Mouse (Mus musculus): ENCODE data around the gene Eef1a2. TPM values are rescaled to one million over a fixed set of nuclear protein-coding genes. Genes with fewer than 3 reads are reported as not detected.

Eef1a2 gene
- polyA plus RNA-seq, 1 experiment from 2014 or later = 24.7 TPM

- Histone ChIP-seq H3K4me2 (ENCODE audit: low read length) (no peak overlapping the region), H3K27me3 (ENCODE audit: control insufficient read depth, insufficient read depth, low read length) (no peaks in the 10 kb centered on the region), H3K36me3 (ENCODE audit: control insufficient read depth, insufficient read depth, low read length) (no peaks in the 10 kb centered on the region), H3K4me1 (ENCODE audit: control insufficient read depth in 2 of 2, insufficient read depth in 2 of 2, low read length in 2 of 2) (no peaks in the 10 kb centered on the region), H3K4me3 (ENCODE audit: control insufficient read depth in 1 of 2, insufficient read depth in 1 of 2, low read depth in 1 of 2, low read length in 2 of 2) (no peak overlapping the region), H3K27ac (replicated peaks in 1 of 2; ENCODE audit: control insufficient read depth in 1 of 2, insufficient read depth in 1 of 2, low read depth in 2 of 2, low read length in 2 of 2) (no peak overlapping the region), H3K9ac (ENCODE audit: low read length) (no peak overlapping the region), H3K9me3 (ENCODE audit: control insufficient read depth, low read length) (no peaks in the 10 kb centered on the region)
- 56% methylated on average over 6 of the region's 6 CpGs for whole genome bisulfite sequencing
- no peak for ATAC-seq (ENCODE audit: insufficient number of reproducible peaks, insufficient read depth, low FRiP score, low read depth)
Measured at GRCm38 (mm10) chr2:181180898-181181297, 24.1 kb upstream of the Eef1a2 start.

DNA sequence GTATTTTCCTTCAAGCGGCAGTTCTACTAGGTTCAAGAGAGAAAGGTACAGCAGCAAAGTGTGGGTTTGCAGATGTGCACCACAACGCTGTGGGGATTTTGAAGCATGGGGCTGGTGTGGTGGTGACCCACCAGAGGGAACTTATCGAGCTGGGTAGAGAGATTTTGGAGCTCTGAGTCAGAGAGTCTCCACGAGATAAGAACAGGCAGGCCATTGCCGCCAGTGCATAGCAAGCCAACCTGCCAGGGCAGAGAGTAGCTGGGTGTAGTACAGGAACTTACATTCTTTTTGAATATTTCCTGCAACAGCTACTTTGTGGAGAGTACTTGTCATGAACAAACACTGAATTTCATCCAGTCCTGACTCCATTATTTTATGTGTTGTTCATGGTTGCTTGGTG is 21.7 kb upstream of the Eef1a2 start:
- H3K9ac ChIP-seq (ENCODE audit: low read length) = no peak overlapping the region
- no peaks in the 10 kb centered on the region for H3K36me3 ChIP-seq (ENCODE audit: control insufficient read depth, insufficient read depth, low read length)
- H3K27ac ChIP-seq (replicated peaks in 1 of 2; ENCODE audit: control insufficient read depth in 1 of 2, insufficient read depth in 1 of 2, low read depth in 2 of 2, low read length in 2 of 2) = no peak overlapping the region
- H3K9me3 ChIP-seq (ENCODE audit: control insufficient read depth, low read length) = no peaks in the 10 kb centered on the region
- H3K4me2 ChIP-seq (ENCODE audit: low read length) = no peak overlapping the region
- no peak overlapping the region for H3K4me3 ChIP-seq (ENCODE audit: control insufficient read depth in 1 of 2, insufficient read depth in 1 of 2, low read depth in 1 of 2, low read length in 2 of 2)
- WGBS = 48% methylated on average over 5 of the region's 5 CpGs
- ATAC-seq (ENCODE audit: insufficient number of reproducible peaks, insufficient read depth, low FRiP score, low read depth) = no peak
- H3K27me3 ChIP-seq (ENCODE audit: control insufficient read depth, insufficient read depth, low read length) = no peaks in the 10 kb centered on the region
- H3K4me1 ChIP-seq (ENCODE audit: control insufficient read depth in 2 of 2, insufficient read depth in 2 of 2, low read length in 2 of 2) = no peaks in the 10 kb centered on the region

DNA sequence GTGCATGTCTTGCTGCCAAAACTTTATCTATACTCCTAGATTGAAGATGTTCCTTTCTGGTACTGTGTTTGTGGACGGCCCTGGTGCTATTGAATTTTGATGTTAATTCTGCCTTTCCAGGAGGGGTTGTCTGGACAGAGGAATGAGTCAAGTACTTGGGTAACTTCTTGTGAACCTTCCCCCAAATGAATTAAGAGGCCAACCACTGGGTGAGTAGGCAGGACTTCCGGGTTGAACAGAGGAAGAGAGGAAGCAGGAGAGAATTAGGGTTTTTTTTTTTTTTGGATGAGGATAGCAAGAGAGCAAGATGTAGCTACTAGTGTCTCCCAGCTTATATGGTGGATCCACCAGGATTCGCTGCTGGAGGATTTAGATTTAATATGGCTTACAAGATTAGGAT is 21.2 kb upstream of the Eef1a2 start:
- Histone ChIP-seq H3K36me3 (ENCODE audit: control insufficient read depth, insufficient read depth, low read length) (no peaks in the 10 kb centered on the region), H3K4me1 (ENCODE audit: control insufficient read depth in 2 of 2, insufficient read depth in 2 of 2, low read length in 2 of 2) (no peaks in the 10 kb centered on the region), H3K9me3 (ENCODE audit: control insufficient read depth, low read length) (no peaks in the 10 kb centered on the region), H3K9ac (ENCODE audit: low read length) (no peak overlapping the region), H3K4me3 (ENCODE audit: control insufficient read depth in 1 of 2, insufficient read depth in 1 of 2, low read depth in 1 of 2, low read length in 2 of 2) (no peak overlapping the region), H3K27ac (replicated peaks in 1 of 2; ENCODE audit: control insufficient read depth in 1 of 2, insufficient read depth in 1 of 2, low read depth in 2 of 2, low read length in 2 of 2) (no peak overlapping the region), H3K27me3 (ENCODE audit: control insufficient read depth, insufficient read depth, low read length) (no peaks in the 10 kb centered on the region), H3K4me2 (ENCODE audit: low read length) (no peak overlapping the region)
- WGBS = 65% methylated on average over 3 of the region's 3 CpGs
- no peak for ATAC-seq (ENCODE audit: insufficient number of reproducible peaks, insufficient read depth, low FRiP score, low read depth)

- WGBS = 82% methylated on average over 3 of the region's 3 CpGs
- no peak overlapping the region for H3K4me3 ChIP-seq (ENCODE audit: control insufficient read depth in 1 of 2, insufficient read depth in 1 of 2, low read depth in 1 of 2, low read length in 2 of 2)
- no peak for ATAC-seq (ENCODE audit: insufficient number of reproducible peaks, insufficient read depth, low FRiP score, low read depth)
Measured at GRCm38 (mm10) chr2:181174646-181175045, 17.8 kb upstream of the Eef1a2 start.

DNA sequence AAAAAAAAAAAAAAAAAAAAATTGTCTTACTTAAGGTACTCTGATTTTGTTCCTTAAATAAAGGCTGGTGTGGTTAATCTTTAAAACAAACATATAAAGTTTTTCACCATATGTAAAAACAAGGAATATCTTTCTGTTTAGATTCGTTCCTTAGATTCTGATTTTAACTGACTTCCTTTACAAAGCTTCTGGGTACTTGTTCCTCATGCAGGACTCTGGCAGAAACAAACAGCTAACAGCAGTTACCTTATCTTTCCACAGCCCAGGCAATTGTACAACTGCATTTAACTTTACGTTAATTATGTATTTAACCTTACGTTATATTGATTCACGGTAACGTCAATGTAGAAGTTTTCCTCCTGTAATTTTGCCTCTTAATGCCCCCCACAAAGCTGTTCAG is 9.7 kb upstream of the Eef1a2 start:
- Histone ChIP-seq H3K4me3 (ENCODE audit: control insufficient read depth in 1 of 2, insufficient read depth in 1 of 2, low read depth in 1 of 2, low read length in 2 of 2) (no peak overlapping the region), H3K36me3 (ENCODE audit: control insufficient read depth, insufficient read depth, low read length) (no peaks in the 10 kb centered on the region), H3K9ac (ENCODE audit: low read length) (no peak overlapping the region), H3K4me1 (ENCODE audit: control insufficient read depth in 2 of 2, insufficient read depth in 2 of 2, low read length in 2 of 2) (no peaks in the 10 kb centered on the region), H3K27ac (replicated peaks in 1 of 2; ENCODE audit: control insufficient read depth in 1 of 2, insufficient read depth in 1 of 2, low read depth in 2 of 2, low read length in 2 of 2) (no peak overlapping the region), H3K4me2 (ENCODE audit: low read length) (no peak overlapping the region), H3K27me3 (ENCODE audit: control insufficient read depth, insufficient read depth, low read length) (0 out of 2 replicates have a peak, but pooled peaks cover 8% of the 10 kb centered on the region), H3K9me3 (ENCODE audit: control insufficient read depth, low read length) (no peaks in the 10 kb centered on the region)
- WGBS = 77% methylated on average over 5 of the region's 5 CpGs
- no peak for ATAC-seq (ENCODE audit: insufficient number of reproducible peaks, insufficient read depth, low FRiP score, low read depth)

More at GRCm38 (mm10) chr2:181174646-181175045, 17.8 kb upstream of the Eef1a2 start:
- Histone ChIP-seq H3K4me2 (ENCODE audit: low read length) (no peak overlapping the region), H3K27me3 (ENCODE audit: control insufficient read depth, insufficient read depth, low read length) (no peaks in the 10 kb centered on the region), H3K9ac (ENCODE audit: low read length) (no peak overlapping the region), H3K27ac (replicated peaks in 1 of 2; ENCODE audit: control insufficient read depth in 1 of 2, insufficient read depth in 1 of 2, low read depth in 2 of 2, low read length in 2 of 2) (no peak overlapping the region), H3K4me1 (ENCODE audit: control insufficient read depth in 2 of 2, insufficient read depth in 2 of 2, low read length in 2 of 2) (no peaks in the 10 kb centered on the region), H3K9me3 (ENCODE audit: control insufficient read depth, low read length) (no peaks in the 10 kb centered on the region), H3K36me3 (ENCODE audit: control insufficient read depth, insufficient read depth, low read length) (no peaks in the 10 kb centered on the region)

- H3K36me3 ChIP-seq (ENCODE audit: control insufficient read depth, insufficient read depth, low read length) = no peaks in the 10 kb centered on the region
- no peak overlapping the region for H3K27ac ChIP-seq (replicated peaks in 1 of 2; ENCODE audit: control insufficient read depth in 1 of 2, insufficient read depth in 1 of 2, low read depth in 2 of 2, low read length in 2 of 2)
- peaks cover 17% of the 10 kb centered on the region for H3K27me3 ChIP-seq (ENCODE audit: control insufficient read depth, insufficient read depth, low read length)
- no peak for ATAC-seq (ENCODE audit: insufficient number of reproducible peaks, insufficient read depth, low FRiP score, low read depth)
- H3K4me3 ChIP-seq (ENCODE audit: control insufficient read depth in 1 of 2, insufficient read depth in 1 of 2, low read depth in 1 of 2, low read length in 2 of 2) = no peak overlapping the region
- no peak overlapping the region for H3K9ac ChIP-seq (ENCODE audit: low read length)
- no peaks in the 10 kb centered on the region for H3K9me3 ChIP-seq (ENCODE audit: control insufficient read depth, low read length)
- peaks cover 30 to 31% of the 10 kb centered on the region in 2 experiments for H3K4me1 ChIP-seq (ENCODE audit: control insufficient read depth in 2 of 2, insufficient read depth in 2 of 2, low read length in 2 of 2)
- 68% methylated on average over 4 of the region's 4 CpGs for WGBS
- no peak overlapping the region for H3K4me2 ChIP-seq (ENCODE audit: low read length)
Measured at GRCm38 (mm10) chr2:181160821-181161220, 4.0 kb upstream of the Eef1a2 start.

GRCm38 (mm10) chr2:181159771-181160170 is 3.0 kb upstream of the Eef1a2 start:
- Histone ChIP-seq H3K9me3 (ENCODE audit: control insufficient read depth, low read length) (no peaks in the 10 kb centered on the region), H3K4me2 (ENCODE audit: low read length) (peak overlapping the region; percentile 61), H3K27me3 (ENCODE audit: control insufficient read depth, insufficient read depth, low read length) (peaks cover 13% of the 10 kb centered on the region), H3K36me3 (ENCODE audit: control insufficient read depth, insufficient read depth, low read length) (no peaks in the 10 kb centered on the region), H3K4me1 (ENCODE audit: control insufficient read depth in 2 of 2, insufficient read depth in 2 of 2, low read length in 2 of 2) (peaks cover 37 to 41% of the 10 kb centered on the region in 2 experiments), H3K4me3 (ENCODE audit: control insufficient read depth in 1 of 2, insufficient read depth in 1 of 2, low read depth in 1 of 2, low read length in 2 of 2) (peak overlapping the region in 1 of 2 experiments; percentile 11; a peak in 1 of 4 replicates), H3K27ac (replicated peaks in 1 of 2; ENCODE audit: control insufficient read depth in 1 of 2, insufficient read depth in 1 of 2, low read depth in 2 of 2, low read length in 2 of 2) (peak overlapping the region; percentile 86 to 96), H3K9ac (ENCODE audit: low read length) (peak overlapping the region; percentile 64)
- peak; percentile 54 for ATAC-seq (ENCODE audit: insufficient number of reproducible peaks, insufficient read depth, low FRiP score, low read depth)
- 0% methylated on average over 2 of the region's 2 CpGs for WGBS

- H3K36me3 ChIP-seq (ENCODE audit: control insufficient read depth, insufficient read depth, low read length) = no peaks in the 10 kb centered on the region; the same call in 1 of the 2 replicates
- peak overlapping the region; percentile 61 for H3K4me2 ChIP-seq (ENCODE audit: low read length)
- no peaks in the 10 kb centered on the region for H3K9me3 ChIP-seq (ENCODE audit: control insufficient read depth, low read length)
- H3K27ac ChIP-seq (replicated peaks in 1 of 2; ENCODE audit: control insufficient read depth in 1 of 2, insufficient read depth in 1 of 2, low read depth in 2 of 2, low read length in 2 of 2) = peak overlapping the region; percentile 86 to 96
- H3K4me1 ChIP-seq (ENCODE audit: control insufficient read depth in 2 of 2, insufficient read depth in 2 of 2, low read length in 2 of 2) = peaks cover 44 to 45% of the 10 kb centered on the region in 2 experiments
- H3K27me3 ChIP-seq (ENCODE audit: control insufficient read depth, insufficient read depth, low read length) = peaks cover 13% of the 10 kb centered on the region
- no peak overlapping the region for H3K4me3 ChIP-seq (ENCODE audit: control insufficient read depth in 1 of 2, insufficient read depth in 1 of 2, low read depth in 1 of 2, low read length in 2 of 2)
- peak; percentile 72 for ATAC-seq (ENCODE audit: insufficient number of reproducible peaks, insufficient read depth, low FRiP score, low read depth)
- 22% methylated on average over 7 of the region's 7 CpGs for WGBS
- H3K9ac ChIP-seq (ENCODE audit: low read length) = peak overlapping the region; percentile 64
Measured at GRCm38 (mm10) chr2:181159091-181159514, 2.3 kb upstream of the Eef1a2 start.

Data from heart, embryonic 14.5 days (tissue).